Mouse (Mus musculus): ENCODE measurements at regions not wholly inside any gene's neighbourhood (a gene's known extent, or its start where the extent isn't known, plus 50 kb on each side); places are given as distances from the start of the nearest gene placed in this dataset.

DNA sequence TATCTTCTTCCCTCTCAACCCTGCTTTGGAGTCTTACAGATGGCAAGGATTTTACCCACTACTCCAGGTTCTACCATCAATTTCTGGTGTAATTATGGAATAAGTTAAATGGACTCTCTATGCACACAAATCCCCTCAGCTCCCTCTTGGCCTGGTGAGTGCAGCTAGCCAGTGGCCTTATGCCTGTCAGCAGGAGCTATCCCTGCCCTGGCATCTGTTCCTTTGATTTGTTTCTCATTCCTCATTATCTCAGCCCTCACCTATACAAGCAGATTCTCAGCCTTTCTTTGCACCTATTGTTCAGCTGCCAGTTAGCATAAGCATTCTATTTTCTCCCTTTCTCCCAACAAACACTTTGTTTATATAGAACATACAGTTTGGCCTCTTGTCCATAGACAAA is 150.3 kb downstream of the Rnf152 start:
- intact Hi-C loops (cut with DNase I) = no loop called here

DNA sequence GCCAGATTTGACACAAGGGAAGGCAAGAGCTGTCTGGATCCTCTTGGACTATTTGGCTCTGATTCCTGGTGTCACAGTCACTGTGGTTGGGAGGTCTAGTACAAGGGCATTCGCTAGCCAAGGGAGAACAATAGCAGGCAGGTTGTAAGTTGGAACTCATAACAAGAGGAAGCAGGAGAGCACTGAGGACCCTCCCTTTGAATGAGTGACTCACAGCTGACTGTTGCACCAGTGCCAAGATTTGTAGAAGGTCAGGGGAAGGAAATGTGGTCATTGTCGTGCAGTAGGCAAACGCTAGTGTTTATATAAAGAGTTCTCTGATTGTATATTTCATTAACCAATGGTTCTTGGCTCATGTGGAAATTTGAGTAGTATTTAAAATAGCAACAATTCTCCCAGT is 157.2 kb downstream of the Rnf152 start:
- intact Hi-C loops (cut with DNase I) = no loop called here
- no peak for DNase-seq

More for the DNA sequence above, 150.3 kb downstream of the Rnf152 start:
- no peak for DNase-seq

DNA sequence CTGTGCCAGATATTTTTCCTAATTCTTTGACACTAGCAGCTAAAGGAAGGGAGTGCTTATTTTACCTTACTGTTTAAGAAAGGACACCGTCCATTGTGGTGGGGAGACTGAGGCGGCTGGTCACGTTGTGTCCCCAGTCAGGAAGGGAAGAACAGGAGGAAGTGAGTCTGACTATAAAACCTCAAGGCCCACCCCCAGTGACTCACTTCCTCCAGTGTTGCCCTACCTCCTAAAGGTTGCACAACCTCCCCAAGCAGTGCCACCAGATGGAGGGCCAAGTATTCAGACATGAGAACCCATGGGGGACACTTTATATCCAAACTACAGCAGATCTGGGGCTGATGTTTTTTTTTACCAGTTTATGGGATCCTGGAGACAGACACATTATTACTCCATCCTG is 165.4 kb downstream of the Rnf152 start:
- no peak for DNase-seq
- intact Hi-C loops (cut with DNase I) = no loop called here

DNA sequence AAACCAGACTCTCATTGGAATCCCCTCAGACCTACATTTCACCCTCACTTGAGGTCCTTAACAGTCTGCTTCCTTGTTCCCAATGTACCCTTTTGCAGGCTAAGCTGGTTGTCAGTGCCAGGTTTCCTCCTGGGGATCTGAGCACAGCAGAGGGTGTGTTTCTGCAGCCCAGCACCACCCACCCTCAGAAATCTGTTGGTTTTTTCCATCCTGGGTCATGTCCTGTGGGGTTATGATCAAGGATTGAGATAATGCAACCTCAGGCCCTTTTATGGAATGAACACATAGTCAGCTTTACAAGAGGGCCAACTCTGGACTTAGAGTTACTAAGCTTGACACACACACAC is 167.6 kb downstream of the Rnf152 start:
- DNase-seq = no peak
- intact Hi-C loops (cut with DNase I) = no loop called here

DNA sequence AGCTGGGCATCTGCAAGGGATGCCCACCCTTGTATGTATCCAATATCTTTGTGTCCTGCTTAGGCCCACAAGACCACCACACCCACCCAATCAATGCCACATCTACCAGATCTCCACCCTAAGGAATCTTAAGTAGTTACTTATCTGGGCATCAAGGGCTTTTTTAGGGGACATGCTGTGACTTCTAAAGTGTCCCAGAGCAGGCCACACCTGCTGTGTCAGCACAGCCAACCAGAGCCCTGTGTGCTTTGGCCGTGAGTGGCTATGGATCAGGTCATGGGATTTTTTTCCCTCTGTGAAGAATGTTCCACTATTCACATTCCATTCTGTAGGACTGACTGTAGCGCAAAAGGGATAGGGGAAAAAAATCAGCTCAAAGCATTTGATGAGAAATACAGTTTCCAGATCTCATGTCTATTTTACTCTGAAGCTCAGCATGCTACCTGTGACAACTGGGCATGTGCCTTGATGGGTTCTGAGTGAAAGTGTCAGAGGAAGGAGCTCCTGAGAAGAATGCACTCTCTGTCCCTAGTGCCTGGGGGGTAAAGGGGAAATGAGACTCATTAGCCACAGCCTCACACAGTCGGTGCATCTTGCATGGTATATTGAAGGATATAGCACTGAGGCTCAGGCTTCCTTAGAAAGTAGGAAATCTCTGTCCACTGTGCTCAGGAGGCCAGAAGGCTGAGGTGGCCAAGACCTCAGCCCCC is 168.1 kb downstream of the Rnf152 start:
- intact Hi-C loops (cut with DNase I) = no loop called here
- no peak for DNase-seq

DNA sequence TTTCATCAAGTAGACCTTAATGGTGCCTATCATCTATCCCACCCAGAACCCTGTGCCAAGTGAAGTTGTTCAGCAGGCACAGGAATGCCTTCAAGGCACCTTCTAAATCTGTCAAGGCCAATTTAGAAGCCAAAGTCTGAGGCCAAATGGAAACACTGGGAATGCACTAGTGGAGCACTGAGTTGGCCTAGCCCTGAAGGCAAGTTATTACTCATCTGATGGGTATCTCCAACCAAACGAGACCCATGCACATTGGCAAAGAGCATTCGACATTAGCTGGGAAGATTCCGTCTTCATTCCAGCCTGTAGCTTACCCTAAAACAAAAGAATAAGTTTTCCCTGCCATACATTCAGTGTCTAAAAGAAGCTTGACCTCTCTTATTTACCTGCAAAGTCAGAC is 172.0 kb downstream of the Rnf152 start:
- intact Hi-C loops (cut with DNase I) = no loop called here
- DNase-seq = no peak

DNA sequence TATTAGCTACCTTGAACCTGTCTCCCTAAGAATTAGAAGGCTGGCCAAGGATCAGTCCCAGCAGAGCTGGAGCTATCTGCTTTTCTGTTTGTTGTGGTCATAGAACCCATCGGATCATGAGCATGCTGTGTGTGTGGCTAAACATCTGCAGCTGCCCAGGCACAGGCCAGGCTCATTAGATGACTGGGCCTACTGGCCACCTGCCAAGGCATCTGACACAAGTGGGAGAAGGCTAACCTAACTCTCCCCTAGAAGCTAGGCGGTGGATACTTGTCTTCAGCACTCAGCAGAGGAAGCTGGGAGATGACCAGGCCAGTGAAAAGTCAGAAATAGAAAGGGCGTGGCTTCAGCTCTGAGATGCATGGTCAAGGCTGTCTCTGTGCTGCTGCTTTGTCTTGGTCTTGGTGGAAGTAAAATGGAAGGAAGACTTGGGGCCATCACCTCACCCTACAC is 177.1 kb downstream of the Rnf152 start:
- intact Hi-C loops (cut with DNase I) = no loop called here
- DNase-seq = peak; percentile 45 to 61

DNA sequence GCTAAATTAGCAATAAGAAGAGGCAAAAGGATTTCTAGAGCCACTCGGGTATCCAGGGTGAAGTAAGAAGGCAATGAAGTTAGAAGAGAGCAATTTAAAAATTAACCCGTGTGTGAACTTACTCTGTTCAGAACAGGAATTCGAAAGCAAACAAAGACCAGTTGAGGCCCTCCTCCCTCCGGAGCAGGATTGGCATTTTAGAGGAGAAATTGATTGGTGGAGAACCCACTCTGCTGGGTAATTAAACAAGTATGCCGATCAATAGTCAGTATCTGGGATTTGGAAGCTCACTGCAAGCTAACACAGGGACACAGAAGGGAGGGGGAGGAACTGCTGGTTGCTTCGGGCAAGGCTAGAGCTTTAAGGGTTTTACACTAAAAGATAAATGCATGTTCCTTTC is 177.7 kb downstream of the Rnf152 start:
- no peak for DNase-seq
- intact Hi-C loops (cut with DNase I) = no loop called here

DNA sequence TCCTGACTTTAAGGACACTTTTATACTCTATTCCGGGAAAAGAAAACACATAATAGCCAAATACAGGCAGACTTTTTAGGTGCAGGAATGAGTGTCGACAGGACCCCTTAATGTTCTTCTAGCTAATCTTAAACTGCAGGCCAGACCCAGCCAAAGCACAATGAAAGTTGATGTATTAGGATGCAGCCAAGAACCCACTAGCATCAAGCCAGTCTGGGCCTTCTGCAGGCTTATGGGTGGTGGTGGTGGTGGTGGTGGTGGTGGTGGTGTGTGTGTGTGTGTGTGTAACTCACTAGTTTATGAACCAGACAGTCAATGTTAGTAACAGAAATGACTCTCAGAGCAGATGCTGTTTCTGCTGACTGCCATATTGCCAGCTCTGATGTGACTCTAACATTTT is 178.6 kb downstream of the Rnf152 start:
- DNase-seq = no peak
- intact Hi-C loops (cut with DNase I) = no loop called here

DNA sequence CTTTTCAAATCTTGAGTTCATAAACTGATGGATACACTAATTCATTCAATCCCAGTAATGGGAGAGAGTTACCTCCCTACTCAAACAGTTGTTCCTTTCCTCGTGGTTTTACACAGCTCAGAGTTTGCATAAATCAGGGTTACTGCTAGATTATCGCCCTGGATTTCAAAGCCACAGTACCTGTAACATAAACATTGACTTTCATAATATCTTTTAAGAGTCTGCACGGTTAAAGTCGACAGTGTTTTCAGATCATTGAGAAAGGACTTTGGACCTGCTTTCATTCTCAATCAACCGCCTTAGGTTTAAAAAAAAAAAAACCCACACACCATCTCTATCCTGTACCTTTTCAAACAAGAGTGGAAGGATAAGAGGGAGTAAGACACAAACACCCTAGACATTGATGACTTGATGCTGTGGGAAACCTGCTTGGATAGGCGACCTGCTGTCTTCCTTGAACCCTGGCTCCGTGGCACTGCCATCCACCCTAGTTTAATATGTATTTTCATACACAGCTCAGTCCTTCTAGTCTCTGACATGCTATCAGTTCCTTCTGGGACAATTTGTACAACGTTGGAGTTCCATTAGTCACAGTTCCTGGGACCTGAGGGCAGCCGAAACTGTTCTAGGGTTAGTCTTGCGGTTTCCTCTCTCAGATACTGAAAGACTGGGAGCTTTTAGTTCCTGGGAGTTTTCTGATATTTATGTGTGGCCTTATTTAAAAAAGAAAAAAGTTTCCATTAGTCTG is 179.3 kb downstream of the Rnf152 start:
- DNase-seq = no peak
- intact Hi-C loops (cut with DNase I) = no loop called here

DNA sequence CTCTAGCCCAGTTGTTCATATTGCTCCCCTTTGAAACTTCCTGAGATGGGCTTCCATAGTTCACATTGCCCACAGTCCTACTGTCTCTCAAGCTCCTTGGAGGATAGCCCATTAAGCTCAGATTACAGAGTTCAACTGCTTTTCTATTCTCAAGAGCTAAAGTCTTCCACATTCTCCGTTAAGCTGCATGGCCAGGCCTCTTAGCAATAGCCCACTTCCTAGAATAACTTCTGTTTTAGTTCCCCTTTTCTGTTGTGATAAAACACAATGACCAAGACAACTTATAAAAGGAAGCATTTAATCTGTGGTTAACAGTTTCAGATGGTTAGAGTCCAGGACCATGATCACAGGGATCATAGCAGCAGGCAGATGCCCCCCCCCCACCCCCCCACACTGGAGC is 185.5 kb downstream of the Rnf152 start:
- intact Hi-C loops (cut with DNase I) = no loop called here
- no peak for DNase-seq

DNA sequence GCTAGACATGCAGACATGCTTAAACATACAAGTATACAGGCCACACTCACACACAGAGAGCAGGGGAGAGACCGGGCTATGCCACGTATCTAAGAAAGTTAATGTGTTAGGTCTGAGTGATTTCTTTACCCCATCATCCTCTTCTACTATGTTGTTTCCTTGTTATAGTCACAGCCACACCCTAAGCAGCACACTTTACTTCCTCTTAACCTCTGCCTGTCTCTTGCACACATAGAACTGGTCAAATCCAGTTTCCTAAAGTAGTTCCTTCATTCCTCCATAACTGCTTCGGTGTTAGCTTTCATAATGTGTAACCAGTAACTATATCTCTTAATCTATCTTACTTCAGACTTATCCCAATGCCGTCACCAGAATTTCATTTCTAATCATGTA is 186.4 kb downstream of the Rnf152 start:
- no peak for DNase-seq
- intact Hi-C loops (cut with DNase I) = no loop called here

DNA sequence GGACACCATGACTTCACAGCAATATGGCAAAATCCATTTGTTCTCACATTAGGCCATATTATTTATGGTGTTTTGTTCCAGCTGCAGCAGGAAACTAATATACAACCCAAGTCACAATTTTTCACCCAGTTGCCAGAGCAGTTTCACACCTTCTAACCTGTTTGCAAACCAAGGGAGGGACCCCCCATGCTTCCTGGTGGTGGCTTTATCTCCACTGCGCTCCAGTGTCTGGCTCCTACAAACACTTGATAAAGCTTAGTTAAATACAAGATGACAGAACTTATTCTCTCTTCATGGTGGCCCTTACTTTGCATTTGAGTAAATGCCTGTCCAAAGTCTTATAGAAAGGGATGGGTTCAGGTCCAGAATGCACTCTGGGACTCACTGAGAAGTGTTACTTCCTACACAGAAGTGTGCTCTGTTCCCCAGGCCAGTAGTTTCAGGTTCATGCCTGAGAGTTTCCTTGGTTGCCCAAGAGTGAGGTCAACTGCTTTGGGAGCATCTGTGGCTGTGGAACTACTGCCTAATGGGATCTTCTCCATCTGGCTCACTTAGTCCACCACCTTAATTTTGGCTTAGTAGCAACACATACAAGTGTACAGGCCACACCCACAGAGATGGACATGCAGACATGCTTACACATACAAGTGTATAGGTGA is 186.9 kb downstream of the Rnf152 start:
- intact Hi-C loops (cut with DNase I) = no loop called here
- DNase-seq = no peak

DNA sequence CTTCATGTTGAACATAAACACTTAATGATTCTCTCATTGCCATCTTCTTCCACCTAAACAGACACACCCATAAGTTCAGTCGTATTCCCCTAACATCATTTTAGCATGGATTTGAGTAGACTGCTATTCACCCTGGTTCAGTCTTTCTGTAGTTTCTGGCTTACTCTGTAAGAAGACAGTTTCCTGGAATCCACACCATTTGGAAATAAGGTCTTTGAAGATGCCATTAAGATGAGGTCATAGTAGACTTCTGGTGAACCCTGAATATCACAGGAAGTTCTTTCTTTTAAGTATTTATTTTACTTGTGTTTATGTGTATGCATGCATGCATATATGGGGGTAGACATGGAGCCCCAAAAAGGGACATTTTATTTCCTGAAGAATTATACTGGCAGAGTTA is 187.7 kb downstream of the Rnf152 start:
- DNase-seq = no peak
- intact Hi-C loops (cut with DNase I) = no loop called here

DNA sequence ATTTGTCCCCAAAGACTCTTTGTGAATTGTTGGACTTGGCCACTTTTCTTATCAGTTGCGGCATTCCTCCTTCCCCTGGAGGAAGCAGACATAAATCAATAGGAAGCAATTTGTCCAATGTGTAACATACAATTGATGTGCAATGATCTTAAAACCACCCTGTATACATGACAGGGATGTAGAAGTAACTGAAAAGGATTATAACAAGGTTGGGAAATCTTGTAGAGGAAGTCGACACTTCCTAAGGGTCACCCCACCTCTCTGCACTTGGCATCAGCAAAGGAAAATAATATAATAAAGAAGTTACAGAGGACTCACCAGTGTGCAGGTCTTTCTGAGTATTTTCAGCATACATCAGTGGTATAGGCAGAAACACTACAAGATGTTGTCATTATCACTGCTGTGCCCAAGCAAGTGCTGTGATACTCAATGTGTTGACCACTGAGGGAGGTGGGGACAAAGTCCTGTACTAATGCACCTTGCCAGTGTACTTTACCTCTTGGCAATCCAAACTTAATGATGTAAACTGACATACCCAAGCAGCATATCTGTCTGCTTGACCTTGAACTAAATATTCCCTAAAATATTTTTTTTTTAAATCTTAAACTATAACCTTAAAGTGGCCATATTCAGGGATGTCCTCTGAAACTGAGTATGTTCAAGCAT is 198.9 kb downstream of the Rnf152 start:
- intact Hi-C loops (cut with DNase I) = no loop called here
- no peak for DNase-seq

DNA sequence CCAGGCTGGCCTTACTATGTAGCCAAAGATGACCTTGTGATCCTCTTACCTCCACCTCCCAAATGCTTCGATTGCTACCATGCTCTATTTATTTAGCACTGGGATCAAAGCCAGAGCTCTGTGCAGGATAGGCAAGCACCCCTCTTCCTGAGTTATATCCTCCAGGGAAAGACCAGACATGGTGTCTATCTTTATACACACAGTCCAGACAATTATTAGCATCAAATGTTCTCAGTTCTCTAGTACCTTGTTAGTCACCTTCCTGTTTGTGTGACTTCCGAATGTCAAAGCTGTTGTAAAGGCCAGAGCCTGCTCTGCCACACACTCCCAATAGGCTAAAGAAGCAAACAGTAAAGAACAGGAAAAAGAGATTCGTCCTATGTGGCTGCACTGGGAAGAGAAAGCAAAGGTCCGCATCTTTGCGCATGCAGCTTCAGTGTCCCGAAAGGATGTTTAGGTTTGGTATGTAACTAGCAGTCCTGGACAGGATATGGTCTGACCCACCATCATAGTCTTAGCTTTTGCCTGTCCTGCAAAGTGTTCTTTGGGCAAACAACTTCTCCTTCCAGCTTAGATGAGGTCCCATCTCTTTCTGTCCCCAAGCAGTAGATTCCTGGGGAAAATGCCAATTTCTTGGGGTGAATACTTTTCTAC is 204.2 kb downstream of the Rnf152 start:
- DNase-seq = no peak
- intact Hi-C loops (cut with DNase I) = no loop called here

DNA sequence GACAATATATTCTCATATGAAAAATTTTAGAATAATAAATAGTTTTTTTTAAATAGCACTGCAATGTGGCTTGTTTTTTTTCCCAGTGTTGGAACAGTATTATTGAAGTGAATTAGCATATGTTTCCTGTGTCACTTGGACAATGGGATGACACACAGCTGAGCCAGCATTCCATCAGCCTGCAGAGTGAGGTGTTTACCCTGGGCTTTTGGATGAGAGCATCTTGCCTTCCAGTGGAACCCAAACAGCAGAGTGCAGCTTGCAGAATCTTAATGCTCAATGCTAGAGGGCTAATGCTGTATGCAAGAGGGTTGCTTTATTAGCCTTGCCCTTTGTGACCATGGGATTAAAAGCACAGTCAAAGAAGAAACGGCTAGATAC is 205.1 kb downstream of the Rnf152 start:
- intact Hi-C loops (cut with DNase I) = no loop called here
- DNase-seq = no peak

DNA sequence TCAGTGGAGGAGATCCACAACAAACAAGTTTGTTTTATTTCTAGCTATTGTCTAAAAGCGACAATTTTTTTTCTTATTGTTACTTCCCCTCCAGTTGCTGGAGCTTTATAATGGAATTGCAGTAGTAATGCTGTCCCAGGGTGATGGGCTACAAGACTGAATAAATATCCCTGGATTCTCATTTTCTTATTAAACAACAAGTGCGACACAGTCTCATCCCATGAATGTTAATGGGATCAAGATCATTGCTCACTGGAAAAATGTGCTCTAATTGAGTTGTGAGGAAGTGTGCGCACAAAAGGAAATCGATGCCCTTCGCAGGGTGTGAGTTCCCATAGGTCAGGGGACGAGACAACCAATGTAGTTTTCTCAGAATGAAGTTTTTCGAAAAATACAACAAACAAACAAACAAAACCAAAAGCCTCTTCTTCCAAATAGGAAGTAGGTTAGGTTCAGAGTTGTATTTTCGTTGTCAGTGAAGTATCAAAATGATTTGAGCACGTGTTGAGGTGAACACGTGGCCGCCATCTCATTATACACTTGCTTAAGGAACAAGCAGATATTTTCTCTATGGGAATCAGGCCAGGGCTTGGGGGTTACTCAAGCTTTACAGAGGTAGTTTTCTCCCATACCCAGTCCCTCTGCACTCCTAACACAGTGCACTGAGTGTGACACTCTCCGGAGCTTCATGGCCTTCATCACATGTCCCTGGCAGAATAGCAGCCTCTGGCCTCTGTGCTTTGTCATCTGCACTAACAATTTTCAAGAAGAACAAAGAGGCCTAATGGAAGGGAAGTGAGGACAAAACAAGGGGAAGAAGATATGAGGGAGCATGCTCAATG is 205.7 kb downstream of the Rnf152 start:
- DNase-seq = no peak
- intact Hi-C loops (cut with DNase I) = no loop called here

DNA sequence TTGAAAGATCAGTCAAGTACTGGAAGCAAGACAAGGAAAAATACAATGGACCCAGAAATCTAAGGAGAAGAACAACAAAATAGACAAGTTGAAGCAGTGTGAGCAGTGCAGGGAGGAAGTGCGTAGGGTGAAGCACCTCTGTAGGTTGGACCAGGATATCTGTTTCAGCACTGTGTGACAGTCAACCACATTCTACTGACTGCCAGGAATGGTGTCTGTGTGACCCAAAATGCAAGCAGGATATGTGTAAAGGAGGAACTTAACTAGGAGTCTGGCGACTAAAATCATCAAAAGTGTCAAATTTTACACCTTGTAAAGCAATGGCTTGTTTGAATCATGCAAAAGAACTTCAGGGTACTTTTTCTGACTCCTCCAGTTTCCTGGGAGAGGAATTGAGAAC is 207.7 kb downstream of the Rnf152 start:
- intact Hi-C loops (cut with DNase I) = no loop called here
- no peak for DNase-seq

DNA sequence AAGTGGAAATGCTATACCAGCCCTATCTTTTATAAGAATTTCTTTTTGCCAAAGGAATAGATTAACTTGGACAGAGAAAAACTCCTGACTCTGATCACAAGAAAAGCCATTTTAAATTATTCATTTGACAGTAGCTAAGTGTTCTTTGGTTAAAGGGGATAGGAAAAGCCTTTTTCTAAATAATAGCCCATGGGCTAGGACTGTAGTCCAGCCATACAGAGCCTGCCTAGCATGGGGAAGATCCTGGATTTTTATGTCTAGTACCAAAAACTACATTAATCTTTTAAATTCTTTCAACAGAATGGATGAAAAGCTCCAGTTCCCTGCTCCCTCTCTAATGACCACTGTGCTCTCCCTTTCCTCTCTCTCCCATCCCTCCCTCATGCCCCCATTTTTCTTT is 208.5 kb downstream of the Rnf152 start:
- intact Hi-C loops (cut with DNase I) = no loop called here
- no peak for DNase-seq

All from gastrocnemius, postnatal 36 days (tissue).